Mouse (Mus musculus) kidney, adult 2 months (tissue): Measurements from ENCODE around the gene Shkbp1.

Experiments
- CTCF ChIP-seq: fragments of 200-500 bp; conservative IDR thresholded peaks from 2 replicates; pipeline ENCODE4 v1.5.1; 2011; ENCODE audit warnings: low read depth, mild to moderate bottlenecking, control low read depth, low read length, moderate library complexity, mixed read lengths; ENCODE audit not compliant: insufficient read depth, insufficient read length
- POLR2A ChIP-seq: fragments of 200-500 bp; IDR thresholded peaks from one replicate; pipeline ENCODE4 v1.6.1; 2011; ENCODE audit warnings: low read depth, low read length, control low read depth

DNA sequence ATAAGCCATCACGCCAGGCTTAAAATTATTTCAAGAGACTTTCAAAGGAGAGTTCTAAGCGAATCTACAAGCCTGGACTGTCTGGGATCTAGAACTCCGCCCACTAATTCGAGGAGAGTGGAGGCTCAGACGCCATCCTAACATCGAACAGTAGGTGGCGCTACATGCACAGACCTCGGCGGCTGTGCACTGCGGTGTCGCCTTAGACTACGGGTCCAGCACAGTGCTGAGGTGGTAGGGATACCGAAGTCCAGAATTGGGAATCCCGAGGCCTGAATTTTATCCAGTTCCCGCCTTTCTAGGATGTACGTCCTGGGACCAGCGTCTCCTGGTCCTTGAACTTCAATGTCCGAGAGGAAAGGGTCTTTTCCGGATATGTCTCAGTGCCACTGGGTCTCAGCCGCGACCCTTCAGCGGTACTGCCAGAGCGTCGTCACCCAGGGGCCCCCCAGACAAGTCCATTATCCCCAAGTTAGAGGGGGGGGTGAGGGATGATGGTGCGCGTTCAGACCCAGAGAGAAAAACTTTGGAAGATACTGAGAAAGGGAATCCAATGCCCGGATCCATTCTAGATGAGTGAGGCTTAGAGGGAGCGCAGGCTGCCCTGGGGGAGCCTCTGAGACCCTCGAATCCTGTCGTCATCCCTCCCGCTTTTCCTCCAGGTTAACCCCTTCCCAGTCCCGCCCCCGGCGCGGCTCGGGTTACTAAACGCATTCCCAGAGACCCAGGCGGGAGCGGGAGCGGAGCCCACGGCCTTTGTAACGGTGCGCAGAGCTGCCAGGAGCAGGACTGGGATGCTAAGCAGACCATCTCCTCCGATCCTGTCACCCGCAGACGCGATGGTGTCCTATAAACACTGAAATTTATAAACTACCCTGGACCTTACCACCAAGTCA, 19.6 kb downstream of the Shkbp1 start:
- peak; percentile 99 for TF ChIP-seq CTCF
- TF ChIP-seq POLR2A, result no peak
